Mouse (Mus musculus) spleen, postnatal 14 days (tissue): ENCODE measurements around the gene Rilp.

Source experiments
- DNase-seq, 2 experiments: peaks; one replicate each; pipeline ENCODE4 v3.0.0; 2021 to 2022; ENCODE audit warnings: low spot score in 2 of 2

Rilp gene

GRCm38 (mm10) chr11:75494296-75495049, 15.4 kb upstream of the Rilp start:
- no peak for DNase-seq

- DNase-seq = no peak
These were observed 11.8 kb upstream of the Rilp start for GRCm38 (mm10) chr11:75498126-75498525.

GRCm38 (mm10) chr11:75508162-75508561, 1.7 kb upstream of the Rilp start:
- DNase-seq = no peak

DNA sequence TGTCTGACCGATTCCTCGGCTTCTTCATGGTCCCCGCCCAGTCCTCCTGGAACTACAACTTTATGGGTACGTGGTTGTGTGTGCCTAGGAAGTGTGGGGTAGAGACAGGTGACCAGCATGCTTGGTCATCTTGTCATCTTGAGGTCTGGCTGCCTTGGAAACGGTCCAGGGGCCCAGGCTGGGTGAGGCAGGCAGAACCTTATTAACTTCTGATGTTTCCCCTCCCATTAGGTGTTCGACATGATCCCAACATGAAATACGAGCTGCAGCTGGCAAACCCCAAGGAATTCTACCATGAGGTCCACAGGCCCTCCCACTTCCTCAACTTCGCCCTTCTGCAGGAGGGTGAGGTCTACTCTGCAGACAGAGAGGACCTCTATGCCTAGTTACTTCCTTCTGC, 990 bp upstream of the Rilp start:
- no peak for DNase-seq

DNA sequence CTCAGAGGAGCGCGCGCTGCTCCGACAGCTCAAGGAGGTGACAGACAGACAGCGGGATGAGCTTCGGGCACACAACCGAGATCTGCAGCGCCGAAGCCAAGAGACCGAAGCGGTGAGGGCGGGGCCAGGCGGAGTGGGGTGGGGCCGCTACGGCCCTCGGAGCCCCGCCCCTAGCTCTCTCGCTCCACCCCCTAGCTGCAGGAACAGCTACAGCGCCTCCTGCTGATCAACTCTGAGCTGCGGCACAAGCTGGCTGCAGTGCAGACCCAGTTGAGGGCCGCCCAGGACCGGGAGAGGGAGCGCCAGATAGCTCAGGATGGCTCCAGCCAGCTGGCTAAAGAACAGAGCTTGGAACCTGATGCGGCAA, 716 bp downstream of the Rilp start:
- peak; percentile 87 to 95 for DNase-seq

DNA sequence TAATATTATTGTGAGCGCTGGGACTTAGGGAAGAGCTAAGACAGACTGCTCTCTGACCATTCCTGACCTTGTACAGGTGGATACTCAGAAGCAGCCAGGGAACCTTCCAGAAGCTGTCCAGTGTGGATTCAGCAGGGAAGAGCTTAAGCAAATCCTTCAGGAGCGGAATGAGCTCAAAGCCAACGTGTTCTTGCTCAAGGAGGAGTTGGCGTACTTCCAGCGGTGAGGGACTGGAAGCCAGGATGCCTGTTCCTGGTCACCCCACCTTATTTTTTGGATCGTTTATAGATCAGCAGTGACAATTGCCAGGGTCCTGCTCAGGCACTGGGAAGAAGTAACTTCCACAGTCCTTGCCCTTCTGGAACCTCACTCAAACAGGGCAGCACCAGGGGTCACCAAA, 1.3 kb downstream of the Rilp start:
- no peak for DNase-seq

- DNase-seq = no peak
These were observed 2.6 kb downstream of the Rilp start for GRCm38 (mm10) chr11:75512301-75513018.

DNA sequence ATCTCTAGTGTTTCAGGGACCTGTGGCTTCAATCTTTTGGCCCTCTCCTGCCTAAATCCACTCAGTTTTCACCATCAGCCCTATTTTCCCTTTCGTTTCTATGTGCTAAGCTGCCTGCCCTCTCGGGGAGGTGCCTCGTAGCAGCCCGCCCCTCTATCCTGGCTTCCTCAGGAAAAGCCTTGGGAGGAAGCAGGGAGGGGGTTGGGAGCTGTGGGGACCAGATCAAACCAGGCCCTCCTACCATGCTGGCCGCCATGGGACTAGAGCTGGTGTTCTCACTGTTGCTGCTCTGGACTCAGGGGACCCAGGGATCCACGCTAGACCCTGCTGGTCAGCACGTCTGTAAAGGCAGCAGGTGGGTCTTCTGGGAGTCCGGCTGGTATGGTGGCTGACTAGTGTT, 3.4 kb downstream of the Rilp start, which contains the start of gene Scarf1:
Gene Scarf1 (plus strand): TSS at position 205 of the 400 bp plus-strand sequence.
- DNase-seq = no peak

DNA sequence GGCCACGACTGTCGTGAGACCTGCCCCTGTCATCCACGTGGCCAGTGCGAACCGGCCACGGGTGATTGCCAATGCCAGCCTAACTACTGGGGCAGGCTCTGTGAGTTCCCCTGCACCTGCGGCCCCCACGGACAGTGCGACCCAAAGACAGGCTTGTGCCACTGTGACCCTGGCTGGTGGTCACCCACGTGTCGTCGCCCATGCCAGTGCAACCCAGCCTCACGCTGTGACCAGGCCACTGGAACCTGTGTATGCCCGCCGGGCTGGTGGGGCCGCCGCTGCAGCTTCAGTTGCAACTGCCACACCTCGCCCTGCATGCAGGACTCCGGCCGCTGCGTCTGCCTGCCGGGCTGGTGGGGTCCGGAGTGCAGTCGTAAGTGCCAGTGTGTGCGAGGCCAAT, 5.3 kb downstream of the Rilp start:
- DNase-seq = no peak

DNA sequence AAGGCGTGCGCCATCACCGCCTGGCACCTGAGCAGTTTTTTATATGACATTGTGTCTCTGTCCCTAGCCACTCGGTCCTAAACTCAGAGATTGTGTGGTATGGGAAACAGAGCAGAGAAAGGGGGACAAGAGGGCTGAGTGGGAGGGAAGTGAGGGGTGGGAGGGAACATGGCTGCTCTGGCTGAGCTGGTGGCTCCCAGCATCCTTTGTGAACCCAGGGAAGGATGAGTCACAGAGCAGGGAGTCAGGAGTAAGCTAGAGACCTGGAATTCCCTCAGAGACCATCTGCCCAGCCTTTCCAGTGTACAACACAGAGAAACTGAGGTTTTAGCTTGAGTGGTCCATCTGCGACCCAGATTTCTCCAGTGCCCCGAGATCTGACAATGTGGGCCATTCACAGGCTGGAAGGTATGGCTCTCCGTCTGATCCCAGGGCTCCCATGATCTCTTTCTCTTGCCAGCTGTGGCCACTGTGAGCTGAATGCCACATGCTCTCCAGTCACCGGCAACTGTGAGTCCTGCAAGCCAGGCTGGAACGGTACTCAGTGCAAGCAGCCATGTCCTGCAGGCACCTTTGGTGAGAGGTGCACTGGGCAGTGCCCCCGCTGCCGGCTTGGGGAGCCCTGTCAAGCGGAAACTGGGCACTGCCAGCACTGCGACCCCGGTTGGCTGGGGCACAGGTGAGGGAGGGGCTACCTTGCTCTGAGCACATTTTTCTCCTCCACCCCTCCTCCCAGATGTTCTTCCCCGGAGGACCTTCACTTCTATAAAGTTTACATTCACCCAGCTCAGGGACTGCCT, 10.1 kb downstream of the Rilp start:
- no peak for DNase-seq

GRCm38 (mm10) chr11:75521609-75522008, 11.7 kb downstream of the Rilp start:
- no peak for DNase-seq

DNA sequence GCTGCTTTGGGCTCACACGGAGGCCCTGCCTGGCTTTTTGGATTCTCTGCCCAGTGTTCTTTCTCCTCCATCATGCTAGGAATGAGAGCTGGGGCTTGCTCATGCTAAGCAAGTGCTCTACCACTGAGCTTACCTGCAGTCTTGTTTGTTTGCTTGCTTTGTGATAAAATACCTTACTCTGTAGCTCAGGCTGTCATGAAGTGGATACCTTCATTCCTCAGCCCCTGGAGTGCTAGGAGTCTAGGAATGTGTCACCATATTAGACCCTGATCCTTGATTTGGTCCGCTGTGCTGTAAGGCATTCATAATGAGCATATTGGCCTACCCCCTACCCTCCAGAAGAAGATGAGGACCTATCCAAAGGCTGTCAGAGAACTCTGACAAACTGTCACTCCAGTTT, 12.9 kb downstream of the Rilp start:
- DNase-seq = no peak

- no peak for DNase-seq
These were observed 15.7 kb downstream of the Rilp start for GRCm38 (mm10) chr11:75525531-75526125.

DNA sequence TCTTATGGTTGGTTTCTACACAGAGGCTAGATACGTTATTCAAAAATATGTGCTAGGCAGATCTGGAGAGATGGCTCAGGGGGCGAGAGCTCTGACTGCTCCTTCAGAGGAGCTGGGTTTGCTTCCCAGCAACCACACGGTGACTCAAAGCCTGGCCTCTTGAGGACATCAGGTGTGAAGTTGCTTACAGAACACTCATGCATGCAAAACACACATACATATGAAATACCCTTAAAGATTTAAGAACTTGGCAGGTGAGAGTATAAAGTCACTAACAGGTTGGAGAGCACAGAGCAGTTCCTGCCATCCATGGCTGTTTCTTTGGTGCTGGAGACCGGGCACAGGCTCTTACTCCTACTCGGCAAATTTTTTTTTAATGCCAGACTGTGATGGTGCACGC, 17.0 kb downstream of the Rilp start:
- no peak for DNase-seq

DNA sequence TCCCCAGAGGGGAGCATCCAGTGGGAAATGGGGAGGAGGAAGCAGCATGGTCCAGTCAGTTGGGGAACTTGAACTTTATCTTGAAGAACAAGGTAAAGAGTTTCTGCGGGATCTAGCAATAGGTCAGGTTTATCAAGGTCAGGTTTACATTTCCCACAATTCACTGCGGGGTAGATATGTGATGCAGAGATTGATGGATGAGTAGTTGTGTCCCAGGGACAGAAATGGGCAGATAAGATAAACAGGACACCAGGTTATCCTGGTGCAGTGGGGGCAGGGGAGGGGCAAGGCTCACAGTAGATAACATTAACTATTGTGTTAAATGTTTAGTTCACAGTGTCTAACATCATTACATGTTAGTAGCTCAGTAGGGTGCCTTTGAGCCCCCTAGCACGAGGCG, 19.9 kb downstream of the Rilp start:
- DNase-seq = no peak

DNA sequence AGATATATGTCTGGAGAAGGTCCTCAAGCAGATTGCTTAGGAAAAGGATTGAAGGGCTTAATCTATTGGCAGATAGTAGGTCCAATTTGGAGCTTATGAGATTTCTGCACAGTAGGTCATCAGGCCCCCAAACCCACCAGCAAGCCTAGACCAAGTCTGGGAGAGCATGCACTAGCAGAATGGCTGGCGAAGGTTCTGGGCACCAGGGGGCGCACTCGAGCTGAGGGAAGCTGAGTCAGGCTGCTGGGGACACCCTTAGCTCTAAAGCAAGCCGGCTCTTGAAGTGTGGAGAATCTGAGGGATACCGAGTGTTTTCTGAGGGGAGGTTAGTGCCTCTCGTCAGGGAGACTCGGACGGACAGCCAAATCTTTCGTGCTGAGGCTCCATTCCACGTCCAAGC, 20.4 kb downstream of the Rilp start:
- peak; percentile 96 to 99 for DNase-seq

DNA sequence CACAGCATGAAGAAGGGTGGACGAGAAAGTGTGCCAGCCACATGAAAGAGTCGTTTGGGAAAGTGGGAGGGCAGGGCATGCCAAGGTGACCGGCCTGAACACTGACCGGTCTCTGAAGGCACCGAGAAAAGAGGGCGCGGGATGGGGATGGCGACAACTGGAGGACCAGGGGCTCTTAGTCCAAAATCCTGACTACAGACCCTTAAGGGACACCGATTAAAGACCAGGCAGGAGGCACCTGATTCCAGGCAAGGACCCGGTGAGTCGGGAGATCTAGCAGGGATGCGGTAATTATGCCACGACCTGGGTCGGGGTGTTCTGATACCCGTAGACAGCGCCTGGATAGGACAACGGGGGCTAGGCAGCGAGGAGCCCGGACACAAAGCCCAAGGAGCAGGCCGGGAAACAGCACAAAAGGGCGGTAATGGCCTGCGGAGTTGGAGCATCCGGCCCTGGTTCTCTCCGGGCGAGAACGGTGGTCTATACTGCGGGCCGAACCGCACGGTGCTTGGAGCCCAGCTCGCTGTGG, 21.0 kb downstream of the Rilp start:
- peak in 1 of 2 experiments; percentile 31 for DNase-seq

DNA sequence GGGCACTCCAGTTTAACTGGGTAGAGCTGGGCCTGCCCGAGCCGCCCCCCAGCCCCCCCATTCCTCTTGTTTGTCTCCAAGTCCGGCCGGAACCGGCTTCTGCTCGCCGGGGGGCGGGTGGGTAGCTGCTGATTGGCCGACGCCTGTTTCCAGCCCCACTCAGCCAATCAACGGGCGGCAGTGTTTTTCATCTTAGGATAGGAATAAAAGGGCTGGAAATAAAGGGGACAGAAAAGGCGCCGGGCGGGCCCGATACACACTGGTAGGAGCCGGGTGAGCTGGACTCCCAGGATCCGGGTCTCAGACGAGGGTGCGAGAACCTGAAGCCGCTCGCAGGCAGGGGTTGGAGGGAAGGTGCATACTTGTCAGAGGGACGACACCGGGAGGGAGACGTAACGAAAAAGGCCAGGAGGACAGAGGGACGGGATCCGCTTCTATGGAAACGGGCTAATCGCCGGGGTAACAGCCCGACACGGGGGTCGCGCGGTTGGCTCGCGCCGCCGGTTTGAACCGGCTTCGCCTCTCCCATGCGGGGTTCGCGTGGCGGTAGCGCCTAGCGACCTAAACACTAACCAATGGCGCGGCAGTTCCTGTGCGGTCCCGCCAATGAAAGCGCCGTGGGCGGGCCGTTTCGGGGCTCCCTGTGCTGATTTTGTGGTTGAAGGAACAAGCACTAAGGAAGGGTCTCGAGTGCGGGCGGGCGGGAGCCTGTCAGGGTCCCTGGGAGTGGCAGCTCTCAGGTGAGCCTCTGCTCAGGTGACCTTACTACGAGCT, 21.8 kb downstream of the Rilp start, which contains the start of gene Slc43a2:
Gene Slc43a2 (plus strand): TSS at position 226 of the 774 bp plus-strand sequence.
- DNase-seq = peak; percentile 81 to 87

DNA sequence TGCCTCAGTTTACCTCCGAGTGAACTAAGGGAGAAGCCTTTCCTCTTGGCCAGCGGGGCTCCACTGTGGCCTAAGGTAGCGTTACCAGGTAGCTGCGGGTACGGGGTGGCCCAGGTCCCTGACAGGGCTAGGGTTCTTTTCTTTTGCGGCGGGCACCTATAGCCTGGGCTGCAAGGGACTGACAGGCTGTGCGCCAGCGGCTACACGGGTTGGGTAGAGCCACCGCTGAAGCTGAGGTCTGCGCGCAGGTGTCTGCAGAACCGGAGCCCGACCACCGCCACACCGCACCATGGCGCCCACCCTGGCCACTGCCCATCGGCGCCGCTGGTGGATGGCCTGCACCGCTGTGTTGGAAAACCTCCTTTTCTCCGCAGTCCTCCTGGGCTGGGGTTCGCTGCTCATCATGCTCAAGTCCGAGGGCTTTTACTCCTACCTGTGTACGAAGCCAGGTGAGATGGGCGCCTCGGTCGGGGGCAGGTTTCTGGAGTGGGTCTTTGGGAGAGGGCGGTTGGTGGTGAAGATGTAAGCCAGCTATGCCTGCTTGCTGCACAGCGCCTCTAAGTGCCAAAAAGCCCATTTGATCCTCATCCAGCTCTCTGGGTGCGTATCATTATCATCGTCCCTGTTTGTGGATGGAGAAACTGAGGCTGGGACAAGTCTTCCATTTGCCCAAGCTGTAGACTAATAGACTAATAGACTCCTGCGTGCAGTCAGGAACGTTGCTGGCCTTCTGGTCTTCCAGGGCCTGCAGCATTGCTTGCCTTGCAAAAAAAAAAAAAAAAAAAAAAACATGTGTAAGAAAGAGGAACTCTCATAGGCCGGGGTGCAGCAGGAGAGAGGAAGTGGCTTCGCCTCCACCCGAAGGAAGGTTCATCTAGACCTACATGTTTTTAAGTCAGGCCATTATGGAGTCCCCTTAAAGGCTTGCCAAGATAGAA, 22.7 kb downstream of the Rilp start:
- peak in 1 of 2 experiments; percentile 21 for DNase-seq
